Mouse (Mus musculus): ENCODE measurements around the gene Nrf1. TPM values are rescaled to one million over a fixed set of nuclear protein-coding genes. Genes with fewer than 3 reads are reported as not detected.

Nrf1 gene
- polyA plus RNA-seq, 1 experiment: 26.6 TPM

DNA sequence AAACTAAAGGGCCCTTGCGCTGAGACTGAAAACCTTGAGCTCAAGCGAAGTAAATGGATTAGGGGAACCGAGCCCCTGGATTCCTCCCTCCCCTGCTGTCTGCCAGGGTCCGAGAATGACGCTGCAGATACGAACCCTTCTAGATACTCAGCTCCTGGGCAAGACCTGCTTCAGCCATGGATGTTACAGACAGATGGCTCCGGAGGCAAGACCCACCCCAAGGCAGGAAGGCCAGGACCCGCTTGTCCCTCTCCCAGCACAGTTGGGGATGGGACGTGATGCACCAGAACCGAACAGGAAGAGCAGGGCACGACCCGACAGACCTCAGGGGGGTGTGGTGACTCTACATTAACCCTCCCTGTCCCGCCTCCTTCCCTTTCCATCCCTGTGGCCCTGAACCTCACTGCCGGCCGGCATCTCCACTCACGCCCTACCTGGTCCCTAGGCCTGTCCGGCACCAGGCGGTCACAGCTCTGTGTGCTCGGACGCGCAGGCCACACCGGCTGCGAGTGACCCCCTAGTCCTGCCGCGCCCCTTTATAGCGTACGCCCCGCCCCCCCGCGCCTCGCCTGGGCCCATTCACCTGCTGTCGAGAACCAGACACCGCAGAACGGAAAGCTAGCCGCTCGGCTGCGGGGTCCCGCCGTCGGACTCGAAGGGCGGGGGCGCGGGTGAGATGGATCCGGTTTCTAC is 127.6 kb downstream of the Nrf1 start:
- DNase-seq (ENCODE audit: low read depth): no peak

DNA sequence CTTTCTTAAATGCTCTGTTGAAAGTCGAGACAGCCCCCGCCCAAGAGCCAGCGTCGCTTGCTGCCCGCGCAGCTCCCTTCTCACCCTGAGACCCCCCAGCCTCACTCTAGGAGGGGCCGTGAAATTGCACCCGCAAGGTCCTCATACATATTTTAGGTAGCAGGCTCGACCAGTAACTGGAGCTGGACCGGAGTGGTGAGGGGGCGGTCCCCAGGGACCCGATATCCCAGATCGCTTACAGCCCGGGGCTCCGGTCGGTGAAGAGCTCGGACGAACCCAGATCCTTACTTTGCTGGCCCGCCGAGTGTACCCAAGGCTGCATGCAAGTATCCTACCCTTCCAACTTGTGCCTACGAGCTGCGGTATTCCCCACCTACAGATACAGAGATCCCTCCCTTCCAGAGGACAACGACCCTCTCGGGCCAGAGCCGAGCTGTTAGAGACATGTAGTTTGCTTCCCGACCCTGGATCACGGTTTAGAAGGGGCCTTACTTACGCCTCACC is 128.2 kb downstream of the Nrf1 start:
- no peak for DNase-seq (ENCODE audit: low read depth)

DNA sequence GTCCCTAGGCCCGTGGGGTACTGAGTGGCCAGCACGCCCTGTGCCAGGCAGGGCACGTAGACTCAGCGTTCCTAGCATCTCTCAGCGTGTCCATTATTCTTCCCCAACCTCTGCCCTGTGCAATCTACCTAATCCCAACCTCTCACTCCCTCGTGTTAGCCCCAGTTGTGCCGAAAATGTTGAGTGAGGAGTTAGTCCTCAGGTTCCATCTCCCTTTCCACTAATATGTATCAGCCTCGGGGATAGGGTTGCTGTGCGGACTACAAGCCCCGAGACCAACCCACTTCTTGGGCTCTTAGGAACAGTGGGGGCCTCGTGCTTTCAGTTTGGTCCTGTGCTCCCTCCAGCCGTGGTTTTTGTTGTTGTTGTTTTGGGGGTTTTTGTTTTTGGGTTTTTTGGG is 128.7 kb downstream of the Nrf1 start:
- no peak for DNase-seq (ENCODE audit: low read depth)

DNA sequence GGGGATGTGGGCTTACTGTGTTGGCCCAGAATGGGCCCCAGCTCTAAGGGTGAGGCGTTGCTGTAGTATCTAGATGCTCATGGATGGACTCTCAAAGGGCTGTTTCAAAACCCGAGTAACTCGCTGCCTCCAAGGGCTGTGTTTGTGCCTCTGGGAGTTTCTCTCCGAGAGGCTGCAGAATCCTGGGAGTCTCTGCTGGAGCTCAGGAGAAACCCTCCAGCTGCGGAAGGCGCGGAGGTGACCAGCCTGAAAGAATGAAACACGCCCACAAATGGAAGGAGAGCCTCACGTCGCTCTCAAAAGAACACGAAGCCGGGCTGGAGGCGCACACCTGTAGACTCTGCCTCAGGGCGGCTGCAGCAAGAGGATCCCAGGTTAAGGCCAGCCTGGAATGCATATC is 129.5 kb downstream of the Nrf1 start:
- DNase-seq (ENCODE audit: low read depth): no peak

DNA sequence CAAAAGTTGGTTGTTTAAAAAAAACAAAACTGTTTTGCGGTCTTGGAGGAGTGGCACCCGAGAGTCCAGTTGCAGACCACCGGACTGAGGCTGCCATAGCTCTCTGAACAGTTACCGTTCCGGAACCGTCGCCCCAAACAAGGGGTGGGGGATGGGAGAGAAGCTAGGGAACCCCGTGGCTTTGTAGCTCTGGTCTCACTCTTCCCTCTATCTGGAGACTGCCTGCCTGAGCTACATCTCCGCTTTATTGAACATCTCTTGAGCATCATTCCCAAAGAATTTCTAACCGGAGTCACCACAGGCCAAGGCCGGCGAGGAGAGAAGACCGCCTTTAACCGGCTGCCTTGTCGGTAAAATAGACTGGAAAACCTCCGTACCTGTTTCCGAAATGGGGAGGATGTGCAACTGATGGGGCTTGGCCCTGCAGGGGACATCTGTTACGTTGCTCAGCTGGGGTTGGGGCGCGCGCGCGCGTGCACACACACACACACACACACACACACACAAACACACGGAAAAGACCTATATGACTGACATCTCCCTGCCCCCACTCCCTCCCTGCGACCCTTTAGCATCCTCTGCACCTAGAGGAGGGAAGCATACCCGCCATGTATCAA is 130.3 kb downstream of the Nrf1 start:
- no peak for DNase-seq (ENCODE audit: low read depth)

DNA sequence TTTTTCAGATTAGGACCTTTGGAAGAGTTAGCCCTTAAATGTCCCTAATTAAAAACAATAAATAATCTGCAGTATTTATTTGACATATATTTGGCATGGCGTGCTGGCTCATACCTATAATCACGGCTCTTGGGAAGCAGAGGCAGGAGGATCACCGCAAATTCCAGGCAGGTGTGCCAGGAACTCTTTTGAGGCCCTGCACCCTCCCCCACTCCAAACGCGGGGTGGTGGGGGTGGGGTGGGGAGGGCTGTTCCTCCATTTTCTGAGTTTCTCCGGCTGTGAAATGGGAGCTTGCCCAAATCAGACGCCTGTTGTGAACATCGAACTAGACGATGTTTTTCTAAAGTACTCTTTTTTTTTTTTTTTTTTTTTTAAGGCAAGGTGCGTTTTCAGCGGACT is 131.3 kb downstream of the Nrf1 start:
- no peak for DNase-seq (ENCODE audit: low read depth)

DNA sequence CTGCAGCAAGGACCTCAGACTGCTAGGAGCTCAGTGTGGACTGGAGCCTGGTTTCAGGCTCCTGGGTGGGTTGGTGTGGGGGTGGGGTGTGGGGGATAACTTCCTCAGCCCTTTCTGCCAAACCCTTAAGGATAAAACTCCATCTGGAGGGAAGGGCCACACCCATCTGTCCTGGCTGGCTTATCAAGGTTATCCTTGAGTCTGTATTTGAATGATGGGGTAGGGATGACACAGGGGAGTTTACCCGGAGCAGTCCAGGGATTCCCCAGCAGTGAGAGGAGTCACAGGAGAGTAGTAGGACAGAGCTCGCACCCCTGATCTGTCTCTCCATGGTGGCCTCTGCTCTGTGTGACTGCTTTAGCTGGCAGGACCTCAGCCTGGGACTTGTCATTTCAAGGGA is 132.5 kb downstream of the Nrf1 start:
- DNase-seq (ENCODE audit: low read depth): no peak

DNA sequence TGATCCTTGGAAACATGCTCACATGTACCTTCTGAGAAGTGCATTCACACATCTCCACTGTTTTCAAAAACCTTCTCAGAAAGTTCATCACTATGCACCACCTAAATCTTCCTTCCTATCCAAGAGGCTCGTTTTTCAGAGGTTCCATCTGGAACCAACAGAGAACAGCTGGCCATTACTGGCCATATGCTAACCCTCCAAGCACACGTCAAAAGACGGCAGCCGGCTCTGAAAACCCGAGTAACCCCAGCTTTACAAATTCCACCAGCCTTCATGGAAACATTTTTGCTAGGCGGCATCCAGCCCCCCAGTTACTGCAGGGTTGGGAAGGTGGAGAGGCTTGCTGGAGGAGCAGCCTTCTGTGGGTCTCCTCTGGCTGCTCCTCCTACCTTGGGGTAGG is 134.2 kb downstream of the Nrf1 start:
- DNase-seq (ENCODE audit: low read depth): no peak

DNA sequence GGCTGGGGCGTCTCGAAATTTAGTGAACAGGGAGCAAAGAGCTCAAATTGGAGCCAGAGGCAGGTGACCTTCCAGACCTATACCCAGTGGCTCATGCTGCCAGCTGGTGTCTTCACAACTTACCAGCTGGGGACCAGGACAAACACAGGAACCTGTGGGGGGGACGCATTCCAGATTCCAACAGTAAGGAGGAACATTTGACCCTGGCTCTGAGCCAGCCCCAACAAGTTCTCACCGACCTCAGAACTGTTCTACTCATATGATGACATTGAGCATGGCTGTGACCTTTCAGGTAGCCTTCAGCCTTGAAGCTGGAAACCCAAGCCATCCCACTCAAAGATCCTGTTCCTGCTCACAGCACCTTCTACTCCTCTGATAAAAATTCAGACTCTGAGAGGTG is 135.8 kb downstream of the Nrf1 start:
- no peak for DNase-seq (ENCODE audit: low read depth)

DNA sequence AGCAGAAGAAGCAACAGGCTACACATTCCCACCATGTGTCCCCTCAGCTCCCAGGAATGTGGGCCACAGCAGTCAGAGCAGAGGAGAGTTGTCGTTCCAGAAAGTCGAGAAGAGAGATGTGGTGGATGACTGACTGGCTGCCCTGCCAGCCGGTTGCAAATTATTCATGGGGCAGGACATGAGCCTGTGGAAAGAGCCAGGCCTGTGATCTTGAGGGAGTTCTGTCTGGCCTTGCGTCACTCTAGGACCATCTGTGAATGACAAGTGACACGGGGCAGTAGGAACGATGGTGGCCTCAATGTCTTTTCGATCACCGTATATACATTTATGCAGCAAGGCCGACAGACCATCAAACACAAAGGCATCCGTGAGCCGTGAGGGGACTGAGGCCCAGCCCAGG is 147.9 kb downstream of the Nrf1 start:
- no peak for DNase-seq (ENCODE audit: low read depth)

DNA sequence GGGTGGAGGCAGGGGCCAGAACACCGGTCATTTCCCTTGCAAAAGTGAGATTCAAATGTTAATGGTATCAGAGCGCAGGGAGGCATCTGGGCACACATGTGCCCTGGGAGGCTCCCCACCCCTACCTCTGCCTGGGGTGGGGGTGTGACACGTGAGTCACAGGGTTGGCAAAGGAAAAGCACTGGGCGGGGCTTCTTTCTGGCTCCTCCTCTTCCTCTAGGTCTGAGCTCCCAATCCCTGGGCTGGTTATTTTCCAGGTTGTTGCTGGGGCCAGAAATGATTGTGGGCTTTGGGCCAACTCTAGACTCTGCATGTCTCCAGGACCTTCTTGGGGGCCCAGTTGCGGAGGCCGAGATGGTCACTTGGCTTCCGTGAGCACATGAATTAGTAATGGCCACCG is 148.4 kb downstream of the Nrf1 start:
- no peak for DNase-seq (ENCODE audit: low read depth)

Other genes starting within 250 kb of the Nrf1 start
- gene Strip2, start 131.0 kb upstream of the Nrf1 start, polyA plus RNA-seq (2012; rRNA removed): 1.9 and 2.0 TPM in 2 replicates

Data from gonadal fat pad, adult 2 months (tissue).